Mouse (Mus musculus) megakaryocyte, embryonic 14.5 days (primary cell): ENCODE measurements around the gene Abca7.

Source experiments
- FLI1 ChIP-seq: IDR thresholded peaks from 2 replicates; pipeline ENCODE4 v1.6.1; 2012; ENCODE audit warnings: low read length, inconsistent platforms, mixed read lengths
- GATA1 ChIP-seq: IDR thresholded peaks from 3 replicates; pipeline ENCODE4 v1.6.1; 2012; ENCODE audit warnings: mixed read lengths, low read length, inconsistent platforms, borderline replicate concordance

DNA sequence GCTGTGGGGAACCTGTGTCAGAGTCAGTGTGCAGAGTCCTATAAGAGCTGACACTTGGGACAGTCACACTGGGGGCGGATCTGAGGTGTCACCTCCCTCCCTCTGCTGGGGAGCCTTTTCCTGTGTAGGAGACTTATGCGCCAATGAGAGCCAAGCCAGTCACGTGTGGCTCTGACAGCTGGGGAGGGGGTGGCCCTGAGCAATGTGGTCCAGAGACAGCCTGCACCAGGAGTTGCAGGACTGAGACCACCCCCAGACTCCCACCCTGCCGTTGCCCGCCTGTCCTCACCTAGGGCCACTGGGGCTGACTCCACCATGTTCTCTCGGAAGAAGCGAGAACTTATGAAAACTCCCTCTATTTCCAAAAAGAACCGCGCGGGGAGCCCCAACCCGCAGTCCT is 20.2 kb downstream of the Abca7 start, which contains the start of gene Arhgap45:
- TF ChIP-seq GATA1: no peak
- TF ChIP-seq FLI1: no peak
